Mouse (Mus musculus): ENCODE measurements around the gene Smoc2. TPM values are rescaled to one million over a fixed set of nuclear protein-coding genes. Genes with fewer than 3 reads are reported as not detected.

Gene Smoc2
- polyA plus RNA-seq, 1 experiment from 2014 or later = 11.8 TPM

GRCm38 (mm10) chr17:14260966-14261365 lies 18.3 kb upstream of the Smoc2 start:
- Histone ChIP-seq H3K9me3 (ENCODE audit: control insufficient read depth, low read length) (no peaks in the 10 kb centered on the region), H3K4me2 (no peak overlapping the region), H3K27ac (ENCODE audit: low read depth, low read length) (no peak overlapping the region), H3K27me3 (replicated peaks; ENCODE audit: control insufficient read depth, insufficient read depth, low read length) (no peaks in the 10 kb centered on the region; the same call in 1 of the 2 replicates), H3K36me3 (ENCODE audit: control insufficient read depth, insufficient read depth, low read length) (no peaks in the 10 kb centered on the region), H3K4me3 (ENCODE audit: low read depth, low read length) (no peak overlapping the region), H3K4me1 (replicated peaks; ENCODE audit: control insufficient read depth, insufficient read depth, low read length) (no peaks in the 10 kb centered on the region), H3K9ac (ENCODE audit: low read depth, low read length) (no peak overlapping the region)
- ATAC-seq (replicated peaks; ENCODE audit: low FRiP score) (no peak), DNase-seq (ENCODE audit: low spot score) (no peak)
- WGBS = 81% methylated on average over 3 of the region's 3 CpGs

GRCm38 (mm10) chr17:14262217-14262616 lies 17.1 kb upstream of the Smoc2 start:
- ATAC-seq (replicated peaks; ENCODE audit: low FRiP score) = no peak
- no peak overlapping the region for H3K4me2 ChIP-seq
- no peaks in the 10 kb centered on the region; the same call in 1 of the 2 replicates for H3K27me3 ChIP-seq (replicated peaks; ENCODE audit: control insufficient read depth, insufficient read depth, low read length)
- no peak overlapping the region for H3K27ac ChIP-seq (ENCODE audit: low read depth, low read length)
- no peak for DNase-seq (ENCODE audit: low spot score)
- H3K9ac ChIP-seq (ENCODE audit: low read depth, low read length) = no peak overlapping the region
- H3K9me3 ChIP-seq (ENCODE audit: control insufficient read depth, low read length) = no peaks in the 10 kb centered on the region
- H3K4me1 ChIP-seq (replicated peaks; ENCODE audit: control insufficient read depth, insufficient read depth, low read length) = no peaks in the 10 kb centered on the region
- H3K36me3 ChIP-seq (ENCODE audit: control insufficient read depth, insufficient read depth, low read length) = no peaks in the 10 kb centered on the region
- 77% methylated on average over 10 of the region's 10 CpGs for WGBS
- H3K4me3 ChIP-seq (ENCODE audit: low read depth, low read length) = no peak overlapping the region

- DNase-seq (ENCODE audit: low spot score) (no peak), ATAC-seq (replicated peaks; ENCODE audit: low FRiP score) (no peak)
- no peaks in the 10 kb centered on the region for H3K9me3 ChIP-seq (ENCODE audit: control insufficient read depth, low read length)
Observed at GRCm38 (mm10) chr17:14268001-14268400, 11.3 kb upstream of the Smoc2 start.

GRCm38 (mm10) chr17:14273386-14273785 lies 5.9 kb upstream of the Smoc2 start:
- DNase-seq (ENCODE audit: low spot score) = no peak
- H3K9ac ChIP-seq (ENCODE audit: low read depth, low read length) = no peak overlapping the region
- no peaks in the 10 kb centered on the region for H3K36me3 ChIP-seq (ENCODE audit: control insufficient read depth, insufficient read depth, low read length)
- H3K4me3 ChIP-seq (ENCODE audit: low read depth, low read length) = no peak overlapping the region
- peaks cover 9% of the 10 kb centered on the region for H3K27me3 ChIP-seq (replicated peaks; ENCODE audit: control insufficient read depth, insufficient read depth, low read length)
- no peaks in the 10 kb centered on the region for H3K9me3 ChIP-seq (ENCODE audit: control insufficient read depth, low read length)
- 73% methylated on average over 6 of the region's 6 CpGs for WGBS
- no peaks in the 10 kb centered on the region for H3K4me1 ChIP-seq (replicated peaks; ENCODE audit: control insufficient read depth, insufficient read depth, low read length)
- no peak overlapping the region for H3K27ac ChIP-seq (ENCODE audit: low read depth, low read length)
- no peak for ATAC-seq (replicated peaks; ENCODE audit: low FRiP score)
- no peak overlapping the region for H3K4me2 ChIP-seq

More at GRCm38 (mm10) chr17:14268001-14268400, 11.3 kb upstream of the Smoc2 start:
- H3K9ac ChIP-seq (ENCODE audit: low read depth, low read length) = no peak overlapping the region
- H3K27ac ChIP-seq (ENCODE audit: low read depth, low read length) = no peak overlapping the region
- no peaks in the 10 kb centered on the region; the same call in 1 of the 2 replicates for H3K27me3 ChIP-seq (replicated peaks; ENCODE audit: control insufficient read depth, insufficient read depth, low read length)
- 69% methylated on average over 4 of the region's 4 CpGs for WGBS
- H3K4me2 ChIP-seq = no peak overlapping the region
- no peaks in the 10 kb centered on the region for H3K4me1 ChIP-seq (replicated peaks; ENCODE audit: control insufficient read depth, insufficient read depth, low read length)
- no peaks in the 10 kb centered on the region for H3K36me3 ChIP-seq (ENCODE audit: control insufficient read depth, insufficient read depth, low read length)
- H3K4me3 ChIP-seq (ENCODE audit: low read depth, low read length) = no peak overlapping the region

GRCm38 (mm10) chr17:14277310-14277709 lies 2.0 kb upstream of the Smoc2 start:
- H3K36me3 ChIP-seq (ENCODE audit: control insufficient read depth, insufficient read depth, low read length) = no peaks in the 10 kb centered on the region
- WGBS = 86% methylated on average over 7 of the region's 7 CpGs

GRCm38 (mm10) chr17:14279966-14280300 lies 627 bp downstream of the Smoc2 start:
- ATAC-seq (replicated peaks; ENCODE audit: low FRiP score) (no peak), DNase-seq (ENCODE audit: low spot score) (no peak)
- Histone ChIP-seq H3K4me1 (replicated peaks; ENCODE audit: control insufficient read depth, insufficient read depth, low read length) (no peaks in the 10 kb centered on the region), H3K4me2 (peak overlapping the region; percentile 61), H3K27ac (ENCODE audit: low read depth, low read length) (no peak overlapping the region), H3K4me3 (ENCODE audit: low read depth, low read length) (peak overlapping the region; percentile 38), H3K9ac (ENCODE audit: low read depth, low read length) (no peak overlapping the region), H3K36me3 (ENCODE audit: control insufficient read depth, insufficient read depth, low read length) (no peaks in the 10 kb centered on the region), H3K27me3 (replicated peaks; ENCODE audit: control insufficient read depth, insufficient read depth, low read length) (peaks cover 48% of the 10 kb centered on the region), H3K9me3 (ENCODE audit: control insufficient read depth, low read length) (no peaks in the 10 kb centered on the region)
- WGBS = 2% methylated on average over 10 of the region's 10 CpGs

More at GRCm38 (mm10) chr17:14277310-14277709, 2.0 kb upstream of the Smoc2 start:
- Histone ChIP-seq H3K4me3 (ENCODE audit: low read depth, low read length) (no peak overlapping the region), H3K4me1 (replicated peaks; ENCODE audit: control insufficient read depth, insufficient read depth, low read length) (no peaks in the 10 kb centered on the region), H3K9ac (ENCODE audit: low read depth, low read length) (no peak overlapping the region), H3K9me3 (ENCODE audit: control insufficient read depth, low read length) (no peaks in the 10 kb centered on the region), H3K27ac (ENCODE audit: low read depth, low read length) (no peak overlapping the region), H3K27me3 (replicated peaks; ENCODE audit: control insufficient read depth, insufficient read depth, low read length) (peaks cover 47% of the 10 kb centered on the region), H3K4me2 (no peak overlapping the region)
- ATAC-seq (replicated peaks; ENCODE audit: low FRiP score) (no peak), DNase-seq (ENCODE audit: low spot score) (no peak)

GRCm38 (mm10) chr17:14280425-14280833 lies 1.1 kb downstream of the Smoc2 start:
- Histone ChIP-seq H3K27me3 (replicated peaks; ENCODE audit: control insufficient read depth, insufficient read depth, low read length) (peaks cover 48% of the 10 kb centered on the region), H3K9ac (ENCODE audit: low read depth, low read length) (no peak overlapping the region), H3K4me3 (ENCODE audit: low read depth, low read length) (peak overlapping the region; percentile 38), H3K36me3 (ENCODE audit: control insufficient read depth, insufficient read depth, low read length) (no peaks in the 10 kb centered on the region), H3K4me2 (peak overlapping the region; percentile 61), H3K9me3 (ENCODE audit: control insufficient read depth, low read length) (no peaks in the 10 kb centered on the region), H3K4me1 (replicated peaks; ENCODE audit: control insufficient read depth, insufficient read depth, low read length) (no peaks in the 10 kb centered on the region), H3K27ac (ENCODE audit: low read depth, low read length) (no peak overlapping the region)
- ATAC-seq (replicated peaks; ENCODE audit: low FRiP score) = no peak
- DNase-seq (ENCODE audit: low spot score) = peak; percentile 38
- WGBS = 2% methylated on average over 31 of the region's 31 CpGs

- 43% methylated on average over 7 of the region's 7 CpGs for WGBS
- no peak overlapping the region for H3K27ac ChIP-seq (ENCODE audit: low read depth, low read length)
- no peak overlapping the region for H3K4me2 ChIP-seq
- H3K27me3 ChIP-seq (replicated peaks; ENCODE audit: control insufficient read depth, insufficient read depth, low read length) = peaks cover 3% of the 10 kb centered on the region; the same call in 1 of the 2 replicates
- H3K36me3 ChIP-seq (ENCODE audit: control insufficient read depth, insufficient read depth, low read length) = no peaks in the 10 kb centered on the region
- no peak overlapping the region for H3K9ac ChIP-seq (ENCODE audit: low read depth, low read length)
- DNase-seq (ENCODE audit: low spot score) = peak; percentile 51
- H3K9me3 ChIP-seq (ENCODE audit: control insufficient read depth, low read length) = no peaks in the 10 kb centered on the region
- no peak overlapping the region for H3K4me3 ChIP-seq (ENCODE audit: low read depth, low read length)
- no peak for ATAC-seq (replicated peaks; ENCODE audit: low FRiP score)
- no peaks in the 10 kb centered on the region for H3K4me1 ChIP-seq (replicated peaks; ENCODE audit: control insufficient read depth, insufficient read depth, low read length)
Observed at GRCm38 (mm10) chr17:14288015-14288616, 8.8 kb downstream of the Smoc2 start.

- ATAC-seq (replicated peaks; ENCODE audit: low FRiP score) (no peak), DNase-seq (ENCODE audit: low spot score) (no peak)
- Histone ChIP-seq H3K4me1 (replicated peaks; ENCODE audit: control insufficient read depth, insufficient read depth, low read length) (no peaks in the 10 kb centered on the region), H3K4me3 (ENCODE audit: low read depth, low read length) (no peak overlapping the region), H3K9me3 (ENCODE audit: control insufficient read depth, low read length) (no peaks in the 10 kb centered on the region), H3K9ac (ENCODE audit: low read depth, low read length) (no peak overlapping the region), H3K4me2 (no peak overlapping the region), H3K27ac (ENCODE audit: low read depth, low read length) (no peak overlapping the region), H3K36me3 (ENCODE audit: control insufficient read depth, insufficient read depth, low read length) (no peaks in the 10 kb centered on the region), H3K27me3 (replicated peaks; ENCODE audit: control insufficient read depth, insufficient read depth, low read length) (no peaks in the 10 kb centered on the region)
- 68% methylated on average over 5 of the region's 5 CpGs for WGBS
Observed at GRCm38 (mm10) chr17:14293617-14294016, 14.3 kb downstream of the Smoc2 start.
